Comparison of ENCODE assay signal across 16 mouse cellular contexts in genomic region chr9:121422402-121422801, GRCm38 (mm10).
DNase-seq lines count a peak whose midpoint lies in the region; ATAC-seq and TF ChIP-seq lines count a peak whose summit lies in the region.
"Had no signal": no experiment of that assay in that cellular context is flagged by ENCODE, and none has a peak within 500 bp of the region (broad histone marks: within the 10 kb centered on the region; RNA-seq: fewer than 3 reads in every experiment).

No protein-coding gene starts in this region.

- 0 out of 2 replicates have a peak overlapping the region, but pooled peaks have one; percentile 14 for H3K4me2 ChIP-seq in lung, postnatal 0 days (replicated peaks; ENCODE audit: low read depth, low read length)
- H3K4me2 ChIP-seq: heart, embryonic 12.5 days had no signal

- WGBS in lung, postnatal 0 days, result 60% methylated on average over 5 of the region's 5 CpGs

- TF ChIP-seq EP300 in lung, postnatal 0 days (IDR thresholded peaks at IDR 0.05), result peak; percentile 95

- no peak overlapping the region for H3K9ac ChIP-seq in lung, postnatal 0 days (replicated peaks; ENCODE audit: low read depth)
- H3K9ac ChIP-seq: heart, embryonic 12.5 days had no signal

- H3K27me3 ChIP-seq in testis, adult 2 months (ENCODE audit: control insufficient read depth, insufficient read depth, low read length), result no peaks in the 10 kb centered on the region
- H3K27me3 ChIP-seq in lung, postnatal 0 days (replicated peaks; ENCODE audit: insufficient read depth, low read length), result no peaks in the 10 kb centered on the region
- H3K27me3 ChIP-seq: heart, embryonic 12.5 days had no signal

- no peak for TF ChIP-seq POLR2A in testis, adult 2 months (IDR thresholded peaks at IDR 0.05; ENCODE audit: control insufficient read depth, low read depth, low read length)

- H3K36me3 ChIP-seq in testis, adult 2 months (ENCODE audit: control insufficient read depth, insufficient read depth, low read length), result no peaks in the 10 kb centered on the region
- no peaks in the 10 kb centered on the region for H3K36me3 ChIP-seq in lung, postnatal 0 days (ENCODE audit: insufficient read depth, low read length)
- H3K36me3 ChIP-seq: heart, embryonic 12.5 days; limb, embryonic 10.5 days had no signal

- no peaks in the 10 kb centered on the region for H3K9me3 ChIP-seq in lung, postnatal 0 days (ENCODE audit: low read length)
- H3K9me3 ChIP-seq: heart, embryonic 12.5 days; limb, embryonic 10.5 days had no signal

- peak; percentile 30 for DNase-seq in adrenal gland, adult 2 months
- no peak for DNase-seq in adrenal gland, adult 18-20 months (ENCODE audit: low spot score in 2 of 2)
- no peak for DNase-seq in testis, postnatal 10 days (ENCODE audit: low spot score)
- DNase-seq in lung, postnatal 0 days (ENCODE audit: low spot score), result peak; percentile 95
- DNase-seq in natural killer cell, adult 2 months (ENCODE audit: low spot score in 2 of 2), result no peak
- DNase-seq in cerebellum, adult 18-20 months, result no peak
- no peak for DNase-seq in MN1 (ENCODE audit: low spot score)
- DNase-seq: adrenal gland, postnatal 10 days; gastrocnemius, postnatal 10 days; layer of hippocampus, adult 9-11 months; right cerebral cortex, postnatal 25 days; thymus, adult 18-20 months had no signal

- H3K4me3 ChIP-seq in testis, adult 2 months (ENCODE audit: control insufficient read depth, low read depth, low read length), result no peak overlapping the region
- no peak overlapping the region for H3K4me3 ChIP-seq in lung, postnatal 0 days (ENCODE audit: low read depth, low read length)
- H3K4me3 ChIP-seq: heart, embryonic 12.5 days; limb, embryonic 10.5 days had no signal

- no peaks in the 10 kb centered on the region; the same call in 1 of the 2 replicates for H3K4me1 ChIP-seq in testis, adult 2 months (ENCODE audit: control insufficient read depth, insufficient read depth, low read length)
- H3K4me1 ChIP-seq in lung, postnatal 0 days (ENCODE audit: insufficient read depth, low read depth, low read length), result peaks cover 18% of the 10 kb centered on the region
- H3K4me1 ChIP-seq: limb, embryonic 10.5 days had no signal

- peak overlapping the region; percentile 5; the same call in 1 of the 2 replicates for H3K27ac ChIP-seq in testis, adult 2 months (ENCODE audit: control insufficient read depth, insufficient read depth, low read depth, low read length)
- peak overlapping the region; percentile 84 for H3K27ac ChIP-seq in lung, postnatal 0 days (ENCODE audit: low read length)
- H3K27ac ChIP-seq: limb, embryonic 10.5 days had no signal

- TF ChIP-seq CTCF in testis, adult 2 months (IDR thresholded peaks at IDR 0.05; ENCODE audit: control insufficient read depth, insufficient read depth, insufficient replicate concordance, low read depth, low read length), result no peak
- TF ChIP-seq CTCF in lung, postnatal 0 days (IDR thresholded peaks at IDR 0.05), result no peak

- peak; percentile 93 for ATAC-seq in lung, postnatal 0 days
- ATAC-seq: forebrain, embryonic 16.5 days had no signal

Comparison
In these comparisons a context has a peak if more than half of its experiments do, and no peak if none do; other contexts are left out.
1. DNase-seq: peak in adrenal gland, adult 2 months (single experiment) and lung, postnatal 0 days (single experiment); none in adrenal gland, adult 18-20 months (0 of 2), testis, postnatal 10 days (single experiment), natural killer cell, adult 2 months (0 of 2), cerebellum, adult 18-20 months (0 of 2) and MN1 (single experiment).